Mouse (Mus musculus): Measurements from ENCODE around the gene 9330182O14Rik.

- TF ChIP-seq CTCF (IDR thresholded peaks at IDR 0.05; ENCODE audit: extremely low read depth, insufficient read depth, low read length): no peak
- TF ChIP-seq POLR2A (IDR thresholded peaks at IDR 0.05; ENCODE audit: extremely low read depth, insufficient read depth, low read length): no peak
Observed at GRCm38 (mm10) chr15:40169061-40169460, 34.9 kb downstream of the 9330182O14Rik start.
